Mouse (Mus musculus) liver (tissue): ENCODE data around the gene Ncam1.
A peak's percentile ranks its signal among the peaks of the same experiment; 100 is the strongest.

Source experiments
- DNase-seq: peaks from one replicate; pipeline ENCODE4 v3.0.0-alpha.2; 2020; ENCODE audit warnings: mixed read lengths

The Ncam1 gene

GRCm38 (mm10) chr9:49537814-49538213 lies 260.9 kb downstream of the Ncam1 start:
- DNase-seq, result no peak

- DNase-seq, result no peak
Observed at GRCm38 (mm10) chr9:49536593-49536992, 262.1 kb downstream of the Ncam1 start.

GRCm38 (mm10) chr9:49534958-49535357 lies 263.8 kb downstream of the Ncam1 start:
- no peak for DNase-seq

GRCm38 (mm10) chr9:49533912-49534491 lies 264.7 kb downstream of the Ncam1 start:
- DNase-seq, result no peak

- DNase-seq, result no peak
Observed at GRCm38 (mm10) chr9:49533455-49533854, 265.3 kb downstream of the Ncam1 start.

- no peak for DNase-seq
Observed at GRCm38 (mm10) chr9:49531833-49532232, 266.9 kb downstream of the Ncam1 start.

GRCm38 (mm10) chr9:49531257-49531656 lies 267.5 kb downstream of the Ncam1 start:
- no peak for DNase-seq

- no peak for DNase-seq
Observed at GRCm38 (mm10) chr9:49530739-49531138, 268.0 kb downstream of the Ncam1 start.

- no peak for DNase-seq
Observed at GRCm38 (mm10) chr9:49529366-49529959, 269.3 kb downstream of the Ncam1 start.

GRCm38 (mm10) chr9:49528943-49529342 lies 269.8 kb downstream of the Ncam1 start:
- no peak for DNase-seq

GRCm38 (mm10) chr9:49528026-49528425 lies 270.7 kb downstream of the Ncam1 start:
- no peak for DNase-seq

- DNase-seq, result no peak
Observed at GRCm38 (mm10) chr9:49527340-49527739, 271.4 kb downstream of the Ncam1 start.

GRCm38 (mm10) chr9:49524721-49525120 lies 274.0 kb downstream of the Ncam1 start:
- DNase-seq, result no peak

GRCm38 (mm10) chr9:49523881-49524280 lies 274.8 kb downstream of the Ncam1 start:
- DNase-seq, result no peak

- no peak for DNase-seq
Observed at GRCm38 (mm10) chr9:49514306-49514705, 284.4 kb downstream of the Ncam1 start.

GRCm38 (mm10) chr9:49510666-49511065 lies 288.1 kb downstream of the Ncam1 start:
- no peak for DNase-seq

- DNase-seq, result no peak
Observed at GRCm38 (mm10) chr9:49509628-49510027, 289.1 kb downstream of the Ncam1 start.

- DNase-seq, result no peak
Observed at GRCm38 (mm10) chr9:49509094-49509493, 289.6 kb downstream of the Ncam1 start.

GRCm38 (mm10) chr9:49507829-49508585 lies 290.7 kb downstream of the Ncam1 start:
- DNase-seq, result no peak

GRCm38 (mm10) chr9:49504658-49505057 lies 294.1 kb downstream of the Ncam1 start:
- no peak for DNase-seq

GRCm38 (mm10) chr9:49502245-49502644 lies 296.5 kb downstream of the Ncam1 start:
- no peak for DNase-seq

GRCm38 (mm10) chr9:49499878-49500277 lies 298.8 kb downstream of the Ncam1 start:
- DNase-seq, result no peak

- peak; percentile 28 for DNase-seq
Observed at GRCm38 (mm10) chr9:49493979-49494649, 304.6 kb downstream of the Ncam1 start.

- no peak for DNase-seq
Observed at GRCm38 (mm10) chr9:49490609-49491008, 308.1 kb downstream of the Ncam1 start.
